Mouse (Mus musculus): ENCODE data around the gene Hist1h2bj. TPM values are rescaled to one million over a fixed set of nuclear protein-coding genes. Genes with fewer than 3 reads are reported as not detected.
"Not testable (repeated sequence)": the region's sequence is repeated elsewhere in the genome, so short reads cannot be mapped to it uniquely, and the experiment has no call there.

Gene Hist1h2bj
- polyA plus RNA-seq, 1 experiment, result 87.9 TPM

DNA sequence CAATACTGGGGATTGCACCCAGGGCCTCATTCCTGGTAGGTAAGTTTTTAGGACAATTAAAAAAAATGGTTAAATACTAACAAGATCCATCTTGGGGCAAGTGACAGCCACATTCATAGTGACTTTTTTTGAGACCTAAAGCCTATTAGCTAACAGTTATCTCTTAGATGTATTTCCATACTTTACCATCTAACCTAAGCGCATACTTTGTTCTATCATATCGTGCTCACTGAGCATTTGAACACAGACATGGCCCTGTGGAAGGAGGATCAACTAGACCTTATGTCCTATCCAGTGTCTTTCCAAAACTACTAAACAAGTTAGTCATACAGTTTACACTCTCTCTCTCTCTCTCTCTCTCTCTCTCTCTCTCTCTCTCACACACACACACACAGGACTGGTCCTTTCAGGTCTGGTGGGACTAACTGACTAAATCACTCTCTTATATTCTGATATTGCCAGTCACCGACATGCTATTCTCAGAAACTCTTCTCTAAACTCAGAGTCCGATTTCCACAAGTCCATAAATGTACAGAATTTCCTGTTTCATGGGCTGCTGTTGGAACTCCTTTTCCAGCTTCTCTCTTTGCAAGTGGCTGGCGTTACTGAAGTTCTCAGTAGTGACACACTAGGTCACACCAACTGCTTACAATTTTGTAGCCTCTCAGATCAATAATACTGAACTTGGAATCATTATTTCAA lies 9.1 kb upstream of the Hist1h2bj start:
- Histone ChIP-seq H3K4me1 (ENCODE audit: control insufficient read depth, insufficient read depth, low read length) (no peaks in the 10 kb centered on the region; the same call in 1 of the 2 replicates), H3K27ac (ENCODE audit: control insufficient read depth, insufficient read depth, low read depth, low read length, poor library complexity) (no peak overlapping the region), H3K4me3 (replicated peaks; ENCODE audit: control insufficient read depth, low read depth, low read length) (peak overlapping the region; percentile 22)
- TF ChIP-seq POLR2A (IDR thresholded peaks at IDR 0.05; ENCODE audit: borderline replicate concordance, control insufficient read depth, low read depth, low read length), result no peak
- 41% methylated on average over 5 of the region's 5 CpGs for WGBS

DNA sequence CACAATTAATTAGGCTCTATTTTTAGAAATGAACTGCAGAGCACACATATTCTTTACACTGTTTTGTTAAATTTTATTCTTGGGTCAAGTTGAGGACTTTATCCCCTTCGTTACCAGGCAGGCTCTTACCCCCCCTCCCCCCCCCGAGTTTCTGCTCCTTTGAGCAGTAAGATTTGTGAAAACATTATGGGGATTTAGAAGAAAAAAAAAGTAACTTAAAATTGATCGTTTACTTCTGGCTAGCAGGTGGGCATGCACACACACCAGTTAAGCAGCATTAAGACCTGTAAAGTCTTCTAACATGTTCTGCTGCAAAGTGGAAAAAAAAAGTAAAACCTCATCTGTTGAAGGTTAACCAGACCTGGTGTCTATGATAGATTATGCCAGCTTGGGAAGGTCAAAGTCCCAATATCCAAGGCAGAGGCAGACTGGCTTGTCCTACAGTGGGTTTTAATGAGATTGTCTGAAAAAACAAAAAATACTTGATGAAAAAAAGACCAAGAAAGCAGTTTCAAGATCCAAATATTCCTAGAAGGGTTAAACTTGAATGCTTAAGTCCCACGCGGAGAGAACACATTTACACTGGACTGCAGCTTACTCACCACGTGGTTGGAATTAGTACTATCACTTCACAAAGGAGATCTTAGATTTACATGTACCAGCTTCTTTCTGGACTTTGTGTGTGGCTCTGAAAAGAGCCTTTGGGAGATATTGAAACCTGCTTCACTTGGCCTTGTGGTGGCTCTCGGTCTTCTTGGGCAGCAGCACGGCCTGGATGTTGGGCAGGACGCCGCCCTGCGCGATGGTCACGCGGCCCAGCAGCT lies 8.4 kb upstream of the Hist1h2bj start:
- H3K4me3 ChIP-seq (replicated peaks; ENCODE audit: control insufficient read depth, low read depth, low read length), result peak overlapping the region; percentile 72
- WGBS, result under 1% methylated on average over 12 of the region's 14 CpGs
- TF ChIP-seq CTCF (IDR thresholded peaks at IDR 0.05; ENCODE audit: control insufficient read depth, insufficient read depth, low read length), result no peak
- no peak for TF ChIP-seq POLR2A (IDR thresholded peaks at IDR 0.05; ENCODE audit: borderline replicate concordance, control insufficient read depth, low read depth, low read length)
- no peaks in the 10 kb centered on the region; the same call in 1 of the 2 replicates for H3K4me1 ChIP-seq (ENCODE audit: control insufficient read depth, insufficient read depth, low read length)
- peak overlapping the region; percentile 95 for H3K27ac ChIP-seq (ENCODE audit: control insufficient read depth, insufficient read depth, low read depth, low read length, poor library complexity)

DNA sequence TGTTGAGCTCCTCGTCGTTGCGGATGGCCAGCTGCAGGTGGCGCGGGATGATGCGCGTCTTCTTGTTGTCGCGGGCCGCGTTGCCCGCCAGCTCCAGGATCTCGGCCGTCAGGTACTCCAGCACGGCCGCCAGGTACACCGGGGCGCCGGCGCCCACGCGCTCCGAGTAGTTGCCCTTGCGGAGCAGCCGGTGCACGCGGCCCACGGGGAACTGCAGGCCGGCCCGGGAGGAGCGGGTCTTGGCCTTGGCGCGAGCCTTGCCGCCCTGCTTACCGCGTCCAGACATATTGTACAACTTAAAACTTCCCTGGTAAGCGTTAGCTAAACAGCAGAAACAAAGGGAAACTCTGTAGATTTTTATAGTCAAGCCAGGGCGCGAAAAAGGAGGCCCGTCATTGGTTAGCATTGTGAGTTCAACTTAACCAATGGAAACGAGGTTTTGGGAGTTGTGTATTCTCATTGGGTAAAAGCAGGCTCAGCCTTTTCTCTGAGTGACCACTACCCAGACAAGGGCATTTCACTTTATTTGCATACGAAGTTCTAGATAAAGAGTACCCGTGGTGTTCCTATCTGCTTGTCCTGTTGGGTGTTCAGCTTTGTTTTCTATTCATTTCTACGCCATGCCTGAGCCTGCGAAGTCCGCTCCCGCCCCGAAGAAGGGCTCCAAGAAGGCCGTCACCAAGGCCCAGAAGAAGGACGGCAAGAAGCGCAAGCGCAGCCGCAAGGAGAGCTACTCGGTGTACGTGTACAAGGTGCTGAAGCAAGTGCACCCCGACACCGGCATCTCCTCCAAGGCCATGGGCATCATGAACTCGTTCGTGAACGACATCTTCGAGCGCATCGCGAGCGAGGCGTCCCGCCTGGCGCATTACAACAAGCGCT lies 7.5 kb upstream of the Hist1h2bj start, which contains the start of the genes Hist1h2ah and Hist1h2bk:
Hist1h2ah (minus strand) TSS at position 302 of the 882 bp plus-strand sequence.
Hist1h2bk (plus strand) TSS at position 604 of the 882 bp plus-strand sequence.
- TF ChIP-seq POLR2A (IDR thresholded peaks at IDR 0.05; ENCODE audit: borderline replicate concordance, control insufficient read depth, low read depth, low read length), result peak; percentile 94; the same call in 1 of the 2 replicates
- H3K27ac ChIP-seq (ENCODE audit: control insufficient read depth, insufficient read depth, low read depth, low read length, poor library complexity), result peak within 1 kb of the TSS; percentile 95
- not testable (repeated sequence) for H3K4me1 ChIP-seq (ENCODE audit: control insufficient read depth, insufficient read depth, low read length)
- H3K4me3 ChIP-seq (replicated peaks; ENCODE audit: control insufficient read depth, low read depth, low read length), result peak within 1 kb of the TSS; percentile 73
- WGBS, result under 1% methylated on average over 30 of the region's 69 CpGs

GRCm38 (mm10) chr13:22036149-22036956 lies 6.7 kb upstream of the Hist1h2bj start:
- peak overlapping the region; percentile 93 for H3K27ac ChIP-seq (ENCODE audit: control insufficient read depth, insufficient read depth, low read depth, low read length, poor library complexity)
- no peak for TF ChIP-seq POLR2A (IDR thresholded peaks at IDR 0.05; ENCODE audit: borderline replicate concordance, control insufficient read depth, low read depth, low read length)
- TF ChIP-seq CTCF (IDR thresholded peaks at IDR 0.05; ENCODE audit: control insufficient read depth, insufficient read depth, low read length), result no peak
- H3K4me3 ChIP-seq (replicated peaks; ENCODE audit: control insufficient read depth, low read depth, low read length), result peak overlapping the region; percentile 48
- WGBS, result 2% methylated on average over 22 of the region's 23 CpGs
- no peaks in the 10 kb centered on the region; the same call in 1 of the 2 replicates for H3K4me1 ChIP-seq (ENCODE audit: control insufficient read depth, insufficient read depth, low read length)

- H3K4me1 ChIP-seq (ENCODE audit: control insufficient read depth, insufficient read depth, low read length), result no peaks in the 10 kb centered on the region; the same call in 1 of the 2 replicates
- H3K27ac ChIP-seq (ENCODE audit: control insufficient read depth, insufficient read depth, low read depth, low read length, poor library complexity), result peak overlapping the region; percentile 93; the same call in 1 of the 2 replicates
- TF ChIP-seq CTCF (IDR thresholded peaks at IDR 0.05; ENCODE audit: control insufficient read depth, insufficient read depth, low read length) (no peak), POLR2A (IDR thresholded peaks at IDR 0.05; ENCODE audit: borderline replicate concordance, control insufficient read depth, low read depth, low read length) (no peak)
- WGBS, result 56% methylated on average over 3 of the region's 3 CpGs
- peak overlapping the region; percentile 48 for H3K4me3 ChIP-seq (replicated peaks; ENCODE audit: control insufficient read depth, low read depth, low read length)
Observed at GRCm38 (mm10) chr13:22036986-22037385, 6.0 kb upstream of the Hist1h2bj start.

- TF ChIP-seq POLR2A (IDR thresholded peaks at IDR 0.05; ENCODE audit: borderline replicate concordance, control insufficient read depth, low read depth, low read length), result no peak
- no peak for TF ChIP-seq CTCF (IDR thresholded peaks at IDR 0.05; ENCODE audit: control insufficient read depth, insufficient read depth, low read length)
Observed at GRCm38 (mm10) chr13:22037415-22037814, 5.6 kb upstream of the Hist1h2bj start.

DNA sequence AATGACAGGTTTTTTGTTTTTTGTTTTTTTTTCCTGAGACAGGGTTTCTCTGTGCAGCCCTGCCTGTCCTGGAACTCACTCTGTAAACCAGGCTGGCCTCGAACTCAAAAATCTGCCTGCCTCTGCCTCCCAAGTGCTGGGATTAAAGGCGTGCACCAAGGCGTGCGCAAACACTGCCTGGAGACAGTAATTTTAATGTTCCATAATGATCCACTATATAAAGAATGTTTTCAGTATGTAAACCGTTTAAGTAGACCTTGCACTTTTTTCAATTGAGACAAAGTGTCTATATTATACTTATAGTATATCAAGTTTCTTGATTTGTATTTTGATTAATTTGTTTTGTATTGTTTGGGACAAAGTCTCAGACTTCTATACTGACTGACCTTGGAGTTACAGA lies 3.6 kb upstream of the Hist1h2bj start:
- TF ChIP-seq POLR2A (IDR thresholded peaks at IDR 0.05; ENCODE audit: borderline replicate concordance, control insufficient read depth, low read depth, low read length) (no peak), CTCF (IDR thresholded peaks at IDR 0.05; ENCODE audit: control insufficient read depth, insufficient read depth, low read length) (no peak)
- no peaks in the 10 kb centered on the region for H3K4me1 ChIP-seq (ENCODE audit: control insufficient read depth, insufficient read depth, low read length)
- H3K27ac ChIP-seq (ENCODE audit: control insufficient read depth, insufficient read depth, low read depth, low read length, poor library complexity), result peak overlapping the region; percentile 74; the same call in 1 of the 2 replicates
- WGBS, result 76% methylated on average over 5 of the region's 5 CpGs
- H3K4me3 ChIP-seq (replicated peaks; ENCODE audit: control insufficient read depth, low read depth, low read length), result peak overlapping the region; percentile 25

More at GRCm38 (mm10) chr13:22037415-22037814, 5.6 kb upstream of the Hist1h2bj start:
- no peaks in the 10 kb centered on the region; the same call in 1 of the 2 replicates for H3K4me1 ChIP-seq (ENCODE audit: control insufficient read depth, insufficient read depth, low read length)
- H3K4me3 ChIP-seq (replicated peaks; ENCODE audit: control insufficient read depth, low read depth, low read length), result no peak overlapping the region
- H3K27ac ChIP-seq (ENCODE audit: control insufficient read depth, insufficient read depth, low read depth, low read length, poor library complexity), result no peak overlapping the region
- 66% methylated on average over 2 of the region's 2 CpGs for WGBS
